Mouse (Mus musculus) heart, embryonic 12.5 days (tissue): Measurements from ENCODE around the gene Shb. TPM values are rescaled to one million over a fixed set of nuclear protein-coding genes. Genes with fewer than 3 reads are reported as not detected.

Source experiments
- ATAC-seq: fragments of 200-750 bp; cut with Nextera tagmentation; 2 replicates; pipeline ENCODE4 v1.8.0; 2017; ENCODE audit warnings: moderate TSS enrichment, moderate library complexity; ENCODE audit not compliant: insufficient number of reproducible peaks, low FRiP score
- H3K27ac ChIP-seq: fragments of 300-500 bp; sonication (generic); 2 replicates; pipeline ENCODE4 v1.5.1; 2016; ENCODE audit warnings: mild to moderate bottlenecking, moderate library complexity; ENCODE audit not compliant: poor library complexity, severe bottlenecking
- H3K27me3 ChIP-seq: fragments of 300-500 bp; sonication (generic); replicated peaks from 2 replicates; pipeline ENCODE4 v1.6.1; 2016; ENCODE audit warnings: mild to moderate bottlenecking, moderate library complexity
- H3K36me3 ChIP-seq: fragments of 300-500 bp; sonication (generic); 2 replicates; pipeline ENCODE4 v1.6.1; 2016; ENCODE audit warnings: mild to moderate bottlenecking, moderate library complexity
- H3K4me1 ChIP-seq: fragments of 300-500 bp; sonication (generic); replicated peaks from 2 replicates; pipeline ENCODE4 v1.6.1; 2016; ENCODE audit warnings: mild to moderate bottlenecking
- H3K4me2 ChIP-seq: fragments of 300-500 bp; sonication (generic); 2 replicates; pipeline ENCODE4 v1.6.1; 2016; ENCODE audit warnings: mild to moderate bottlenecking, moderate library complexity
- H3K4me3 ChIP-seq: fragments of 300-500 bp; sonication (generic); 2 replicates; pipeline ENCODE4 v1.5.1; 2016; ENCODE audit warnings: mild to moderate bottlenecking
- H3K9ac ChIP-seq: fragments of 300-500 bp; sonication (generic); 2 replicates; pipeline ENCODE4 v1.6.1; 2016; ENCODE audit warnings: mild to moderate bottlenecking, moderate library complexity
- H3K9me3 ChIP-seq: fragments of 300-500 bp; sonication (generic); replicated peaks from 2 replicates; pipeline ENCODE4 v1.6.1; 2016; ENCODE audit warnings: mild to moderate bottlenecking, moderate library complexity
- WGBS: fragments of 180-500 bp; shearing (Covaris S2); methylation state at CpG from one replicate; pipeline ENCODE4 v1.1.7; 2016; 5-methylcytosine and 5-hydroxymethylcytosine counted together
- polyA plus RNA-seq: library from polyadenylated mRNA; unstranded; fragments of >200 nt; fragmentation: Nextera tagmentation; extraction: Ambion mirVana; gene quantifications from 2 replicates; pipeline ENCODE4 v1.2.1, GENCODE M21; 2016

Shb gene
- polyA plus RNA-seq, 1 experiment from 2014 or later, result 15.3 TPM

DNA sequence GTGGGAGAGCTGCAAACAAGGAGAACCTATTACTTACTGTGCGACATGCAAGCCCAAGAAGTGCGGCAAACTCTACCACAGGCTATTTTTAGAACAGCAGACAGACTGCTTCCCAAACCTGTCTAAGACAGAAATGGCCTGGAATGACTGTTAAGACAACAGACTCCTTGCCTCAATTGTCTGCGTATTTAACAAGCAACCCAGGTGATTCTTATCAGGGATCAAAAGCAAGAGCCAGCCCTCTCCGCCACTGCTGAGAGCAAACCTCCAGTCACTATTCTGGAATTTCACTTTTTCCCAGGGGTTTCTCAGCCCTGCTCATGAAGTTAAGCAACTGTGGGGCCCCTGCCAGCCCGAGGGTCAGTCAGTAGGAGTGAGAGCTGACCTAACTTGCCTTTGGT lies 39.6 kb downstream of the Shb start:
- Histone ChIP-seq H3K27ac (peak overlapping the region; percentile 84), H3K4me1 (peaks cover 99% of the 10 kb centered on the region), H3K4me2 (peak overlapping the region; percentile 52), H3K4me3 (no peak overlapping the region), H3K9ac (peak overlapping the region; percentile 44; the same call in 1 of the 2 replicates), H3K9me3 (no peaks in the 10 kb centered on the region), H3K27me3 (no peaks in the 10 kb centered on the region), H3K36me3 (peaks cover 5% of the 10 kb centered on the region)
- ATAC-seq, result no peak
- whole genome bisulfite sequencing, result 11% methylated on average over 5 of the region's 5 CpGs

DNA sequence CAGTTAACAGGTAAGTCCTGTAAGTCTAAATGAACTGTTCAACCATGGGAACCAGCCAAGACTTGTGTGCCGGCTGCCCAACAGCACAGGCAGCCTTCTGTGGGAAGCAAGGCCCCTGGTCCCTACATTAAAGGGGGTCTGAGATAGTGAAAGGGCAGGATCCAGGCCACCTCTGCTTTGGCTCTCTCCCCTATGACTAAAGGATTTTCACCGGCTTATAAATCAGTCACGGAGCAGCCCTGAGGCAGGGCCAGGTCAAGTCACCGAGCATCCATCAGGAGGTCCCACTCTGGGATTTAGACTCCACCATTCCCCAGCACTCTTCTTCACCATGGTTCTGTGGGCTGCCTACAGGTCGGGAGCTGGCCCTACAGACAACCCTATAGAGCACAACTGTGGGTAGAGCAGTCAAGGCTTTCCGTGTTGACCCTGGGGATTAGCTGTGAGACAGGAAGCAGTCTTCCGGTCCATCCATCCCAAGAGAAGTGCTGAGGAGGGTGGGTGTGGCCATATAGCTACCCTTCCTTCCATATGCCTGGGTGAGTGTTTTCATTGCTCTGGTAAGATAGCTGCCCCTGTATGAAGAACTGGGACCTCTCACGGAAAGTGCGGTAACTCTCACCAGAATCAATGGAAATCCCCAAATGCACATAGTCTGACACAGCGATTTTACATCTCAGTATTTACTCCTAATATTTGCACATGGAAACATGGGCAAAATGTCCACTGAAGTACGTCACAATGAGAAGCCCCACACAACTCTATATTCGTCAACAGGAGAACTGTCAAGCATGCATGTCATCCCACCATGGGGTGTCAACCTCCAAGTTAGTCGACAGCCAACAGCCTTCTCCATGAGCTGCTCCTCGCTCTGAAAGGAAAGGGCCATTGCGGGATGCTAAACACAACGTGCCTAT lies 40.3 kb downstream of the Shb start:
- 43% methylated on average over 16 of the region's 16 CpGs for WGBS
- peak overlapping the region; percentile 84 for H3K27ac ChIP-seq
- no peaks in the 10 kb centered on the region for H3K9me3 ChIP-seq
- peak overlapping the region; percentile 52 for H3K4me2 ChIP-seq
- H3K4me1 ChIP-seq, result peaks cover 99% of the 10 kb centered on the region
- H3K36me3 ChIP-seq, result peaks cover 13% of the 10 kb centered on the region
- no peak for ATAC-seq
- no peak overlapping the region for H3K4me3 ChIP-seq
- H3K27me3 ChIP-seq, result no peaks in the 10 kb centered on the region
- peak overlapping the region; percentile 34; the same call in 1 of the 2 replicates for H3K9ac ChIP-seq

DNA sequence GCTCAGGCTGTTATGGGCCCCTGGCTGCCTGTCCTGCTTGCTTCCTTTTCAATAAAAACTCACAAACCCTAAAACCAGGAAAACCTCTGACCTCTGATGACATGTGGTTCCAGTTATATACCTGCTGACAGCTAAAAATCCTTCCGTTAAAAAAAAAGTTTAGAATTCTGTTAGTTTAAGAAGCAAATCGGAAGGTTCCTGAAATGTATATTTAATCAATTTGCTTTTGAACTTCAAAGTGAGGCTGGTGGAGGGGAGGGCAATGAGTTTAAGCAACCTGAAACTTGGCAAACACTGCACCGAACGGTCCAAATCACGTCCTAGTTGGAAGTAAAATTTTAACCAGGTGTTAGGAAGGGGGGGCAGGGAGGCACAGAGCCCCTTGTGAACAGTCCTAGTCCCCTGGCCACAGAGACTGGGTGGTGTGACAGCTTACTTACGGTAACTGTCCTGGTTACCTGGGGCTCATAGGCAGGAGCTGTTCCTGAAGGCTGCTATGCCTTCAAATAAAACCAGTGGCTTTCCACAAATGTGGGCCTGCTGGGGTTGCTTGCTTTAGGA lies 41.1 kb downstream of the Shb start:
- 54% methylated on average over 6 of the region's 6 CpGs for WGBS
- peaks cover 16% of the 10 kb centered on the region for H3K36me3 ChIP-seq
- H3K9me3 ChIP-seq, result no peaks in the 10 kb centered on the region
- no peak overlapping the region for H3K4me3 ChIP-seq
- ATAC-seq, result no peak
- H3K9ac ChIP-seq, result peak overlapping the region; percentile 43; the same call in 1 of the 2 replicates
- peaks cover 97% of the 10 kb centered on the region for H3K4me1 ChIP-seq
- peak overlapping the region; percentile 91 for H3K27ac ChIP-seq
- no peaks in the 10 kb centered on the region for H3K27me3 ChIP-seq
- H3K4me2 ChIP-seq, result no peak overlapping the region

DNA sequence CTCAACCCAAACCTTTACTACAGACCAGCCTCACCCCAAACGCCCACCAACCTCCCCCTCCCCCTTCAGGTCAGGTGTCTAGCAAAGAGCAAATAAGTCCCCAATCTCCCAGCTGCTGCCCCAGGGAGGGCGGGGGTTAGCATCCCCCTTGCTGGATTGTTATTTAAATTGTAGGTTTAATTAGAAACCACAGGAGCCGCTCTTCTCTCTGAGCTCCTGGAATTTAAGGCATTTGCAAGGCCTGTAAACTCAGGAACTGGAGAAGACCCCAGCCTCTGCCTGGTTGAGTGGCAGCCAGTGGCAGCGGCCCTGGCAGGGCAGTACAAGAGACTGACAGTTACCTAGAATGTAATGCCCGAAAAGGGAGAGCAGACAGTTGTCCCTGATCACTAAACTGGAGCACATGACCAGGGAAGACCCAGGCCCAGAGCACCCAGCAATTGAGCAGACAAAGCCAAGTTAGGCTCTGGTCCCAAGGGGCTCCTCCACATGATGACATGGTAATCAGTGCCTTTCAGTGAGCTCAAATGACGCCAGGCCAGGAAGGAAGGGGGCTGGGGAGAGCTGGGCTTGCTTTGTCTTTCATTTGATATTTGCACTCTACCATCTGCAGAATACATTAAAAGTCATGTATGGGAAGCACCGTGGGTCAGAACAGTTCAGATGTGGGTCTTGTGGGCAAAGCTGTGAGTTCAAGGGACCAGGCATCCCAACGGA lies 42.1 kb downstream of the Shb start:
- H3K36me3 ChIP-seq, result peaks cover 16% of the 10 kb centered on the region
- no peak for ATAC-seq
- peak overlapping the region; percentile 44 for H3K4me2 ChIP-seq
- no peaks in the 10 kb centered on the region for H3K9me3 ChIP-seq
- 13% methylated on average over 8 of the region's 8 CpGs for WGBS
- peaks cover 97% of the 10 kb centered on the region for H3K4me1 ChIP-seq
- peak overlapping the region; percentile 91 for H3K27ac ChIP-seq
- H3K27me3 ChIP-seq, result no peaks in the 10 kb centered on the region
- no peak overlapping the region for H3K4me3 ChIP-seq
- H3K9ac ChIP-seq, result peak overlapping the region; percentile 43; the same call in 1 of the 2 replicates

DNA sequence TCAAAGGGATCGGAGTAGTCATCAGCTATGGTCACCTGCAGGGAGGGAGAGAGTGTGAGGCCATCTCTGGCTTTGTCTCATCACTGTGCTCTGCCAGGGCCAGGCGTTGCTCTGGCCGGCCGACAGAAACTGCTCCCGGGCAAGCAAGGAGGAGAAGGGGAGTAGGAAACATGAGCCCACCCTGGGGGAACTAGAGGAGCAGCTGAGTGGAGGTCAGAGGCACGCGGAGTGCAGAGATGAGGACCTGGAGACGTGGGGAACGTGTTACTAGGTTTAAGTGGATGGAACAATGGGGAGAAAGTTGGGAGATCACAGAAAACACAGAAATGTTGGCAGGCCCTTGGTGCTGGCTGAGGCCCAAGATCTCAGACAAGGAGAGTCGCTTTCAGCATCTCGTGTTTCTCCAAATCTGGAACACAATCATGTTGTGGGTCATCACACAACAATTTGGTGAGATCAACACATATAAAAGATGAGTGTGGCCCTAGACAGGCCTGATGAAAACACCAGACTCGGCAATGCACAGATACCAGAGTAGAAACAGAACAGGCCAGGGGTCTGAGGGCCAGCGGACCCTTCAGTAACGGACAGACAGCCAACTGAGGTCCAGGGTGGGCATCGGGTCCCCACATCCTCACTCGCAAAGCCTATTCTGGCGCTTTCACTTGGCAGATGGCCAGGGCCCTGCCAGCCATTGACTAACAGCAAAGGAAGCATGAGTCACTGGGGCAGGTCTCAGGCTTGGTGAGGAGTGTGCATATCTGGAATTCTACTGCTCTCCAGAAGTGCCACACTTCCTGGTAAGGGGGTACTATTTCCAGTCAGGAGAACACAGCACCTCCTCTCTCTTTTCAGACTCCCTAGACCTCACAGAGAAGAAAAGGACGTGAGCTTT lies 42.9 kb downstream of the Shb start:
- Histone ChIP-seq H3K27me3 (no peaks in the 10 kb centered on the region), H3K36me3 (peaks cover 16% of the 10 kb centered on the region), H3K4me3 (no peak overlapping the region), H3K9me3 (no peaks in the 10 kb centered on the region), H3K9ac (peak overlapping the region; percentile 47), H3K27ac (peak overlapping the region; percentile 91), H3K4me1 (peaks cover 97% of the 10 kb centered on the region), H3K4me2 (peak overlapping the region; percentile 44)
- peak; percentile 64 for ATAC-seq
- 22% methylated on average over 18 of the region's 18 CpGs for WGBS

DNA sequence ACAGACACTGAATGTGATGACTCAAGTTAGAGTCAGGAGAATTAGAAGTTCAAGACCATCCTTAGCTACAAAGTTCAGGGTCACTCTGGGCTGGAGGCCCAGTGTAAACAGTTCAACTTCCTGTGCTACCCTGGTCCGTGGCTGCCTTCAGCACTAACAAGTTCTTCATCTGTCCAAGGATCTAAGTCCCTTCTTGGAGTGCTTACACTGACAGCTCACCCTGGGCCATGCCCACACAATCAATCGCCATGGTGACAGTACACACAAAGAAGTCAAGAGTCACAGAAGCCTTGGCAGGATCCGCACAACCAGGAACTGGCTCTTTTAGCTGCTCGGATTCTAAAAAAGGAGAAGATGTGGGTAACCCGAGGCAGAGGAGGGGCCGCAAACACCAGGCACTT lies 44.6 kb downstream of the Shb start:
- H3K27ac ChIP-seq, result peak overlapping the region; percentile 56; the same call in 1 of the 2 replicates
- no peaks in the 10 kb centered on the region for H3K27me3 ChIP-seq
- no peak overlapping the region for H3K9ac ChIP-seq
- no peaks in the 10 kb centered on the region for H3K9me3 ChIP-seq
- H3K4me2 ChIP-seq, result no peak overlapping the region
- H3K36me3 ChIP-seq, result peaks cover 16% of the 10 kb centered on the region
- H3K4me3 ChIP-seq, result no peak overlapping the region
- peaks cover 97% of the 10 kb centered on the region for H3K4me1 ChIP-seq
- 42% methylated on average over 6 of the region's 6 CpGs for WGBS
- no peak for ATAC-seq

DNA sequence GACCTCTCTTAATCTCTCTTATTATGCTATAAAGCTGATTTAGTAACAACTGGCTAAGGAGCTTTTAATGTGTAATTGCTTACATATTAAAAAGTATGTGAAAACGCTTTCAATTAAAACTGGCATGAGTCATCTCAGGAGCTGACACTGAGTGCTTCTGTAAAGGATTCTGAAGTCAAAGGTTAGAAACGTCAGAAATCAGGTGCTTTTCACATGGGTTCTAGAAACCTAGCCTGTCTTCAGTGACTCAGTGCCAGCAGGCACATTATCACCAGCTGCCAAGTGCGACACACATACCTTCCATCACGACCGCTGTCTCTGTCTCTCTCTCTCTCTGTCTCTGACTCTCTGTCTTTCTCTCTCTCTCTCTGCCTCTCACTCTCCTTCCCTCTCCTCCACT lies 47.2 kb downstream of the Shb start:
- peak overlapping the region; percentile 51; the same call in 1 of the 2 replicates for H3K9ac ChIP-seq
- H3K36me3 ChIP-seq, result peaks cover 16% of the 10 kb centered on the region
- H3K9me3 ChIP-seq, result no peaks in the 10 kb centered on the region
- H3K4me3 ChIP-seq, result no peak overlapping the region
- peaks cover 9% of the 10 kb centered on the region; the same call in 1 of the 2 replicates for H3K27me3 ChIP-seq
- no peak overlapping the region for H3K4me2 ChIP-seq
- WGBS, result 63% methylated on average over 5 of the region's 5 CpGs
- peaks cover 97% of the 10 kb centered on the region for H3K4me1 ChIP-seq
- H3K27ac ChIP-seq, result peak overlapping the region; percentile 93
- no peak for ATAC-seq

DNA sequence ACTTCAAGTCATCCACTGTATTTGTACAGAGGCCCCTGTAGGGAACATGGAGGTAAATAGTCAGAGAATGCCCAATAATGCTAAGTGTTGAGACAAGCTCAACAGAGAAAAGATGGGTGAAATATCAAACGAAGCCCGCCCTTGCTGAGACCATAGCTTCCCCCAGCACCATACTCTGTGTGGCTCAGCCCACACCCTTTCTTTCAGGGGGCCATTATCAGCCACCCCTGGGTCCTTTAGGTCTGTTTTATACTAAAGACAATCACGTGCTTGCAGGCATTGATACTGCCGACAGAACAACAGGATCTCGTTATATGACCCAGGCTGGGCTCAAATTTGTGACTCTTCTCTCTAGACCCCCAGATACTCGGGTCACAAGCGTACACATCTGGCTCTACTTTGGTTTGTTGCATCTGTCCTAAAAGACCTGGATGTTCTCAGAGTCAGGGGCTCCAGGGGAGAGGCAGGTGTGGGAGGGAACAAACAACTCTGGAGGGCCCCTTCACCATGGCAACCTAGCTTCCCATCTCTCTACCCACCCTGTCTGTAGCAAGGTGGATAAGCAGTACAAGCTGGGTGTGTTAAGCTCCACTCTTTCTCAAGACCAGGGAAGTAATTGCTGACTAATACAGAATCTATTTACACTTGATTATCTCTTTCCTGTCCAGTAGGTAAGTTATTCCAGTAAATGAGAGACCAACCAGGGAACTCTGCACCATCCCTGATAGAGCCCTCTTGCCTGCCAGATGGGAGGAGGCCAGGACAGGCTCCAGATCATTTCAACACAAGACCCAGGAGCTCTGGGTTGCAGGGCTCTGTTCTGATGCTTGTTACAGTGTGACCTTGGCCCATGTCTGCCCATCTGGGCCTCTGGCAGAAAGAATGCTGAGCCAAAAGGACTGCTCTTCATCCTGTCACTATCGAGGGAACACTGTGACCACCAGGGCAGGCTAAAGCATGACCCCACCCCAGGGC lies 48.7 kb downstream of the Shb start:
- peak; percentile 69 for ATAC-seq
- peak overlapping the region; percentile 51 for H3K9ac ChIP-seq
- peaks cover 97% of the 10 kb centered on the region for H3K4me1 ChIP-seq
- WGBS, result 58% methylated on average over 8 of the region's 8 CpGs
- H3K4me2 ChIP-seq, result peak overlapping the region; percentile 25
- no peaks in the 10 kb centered on the region for H3K9me3 ChIP-seq
- peaks cover 15% of the 10 kb centered on the region for H3K36me3 ChIP-seq
- peak overlapping the region; percentile 93 for H3K27ac ChIP-seq
- peaks cover 9% of the 10 kb centered on the region; the same call in 1 of the 2 replicates for H3K27me3 ChIP-seq
- H3K4me3 ChIP-seq, result no peak overlapping the region

DNA sequence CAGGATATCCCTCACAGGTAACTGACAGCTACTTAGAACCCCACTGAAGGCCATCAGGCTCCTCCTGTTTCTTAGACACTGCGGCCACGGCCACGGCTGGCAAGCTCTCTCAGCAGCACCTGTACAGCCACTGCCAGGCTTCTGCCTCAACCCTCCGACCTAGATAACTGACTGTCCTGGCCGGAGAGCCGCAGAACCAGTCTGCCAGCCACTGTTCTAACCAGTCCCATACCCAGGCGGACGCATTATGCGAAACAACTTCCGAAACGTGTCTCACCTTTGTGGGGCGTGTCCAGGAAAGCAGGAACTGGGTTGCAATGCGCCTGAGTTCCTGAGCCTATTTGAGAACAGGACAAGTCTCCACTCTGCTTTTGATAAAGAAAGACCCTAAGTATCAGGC lies 50.0 kb downstream of the Shb start:
- Histone ChIP-seq H3K9me3 (no peaks in the 10 kb centered on the region), H3K4me1 (peaks cover 97% of the 10 kb centered on the region), H3K36me3 (peaks cover 6% of the 10 kb centered on the region), H3K4me3 (no peak overlapping the region), H3K27ac (peak overlapping the region; percentile 31), H3K27me3 (peaks cover 9% of the 10 kb centered on the region; the same call in 1 of the 2 replicates), H3K4me2 (no peak overlapping the region), H3K9ac (0 out of 2 replicates have a peak overlapping the region, but pooled peaks have one; percentile 24)
- 81% methylated on average over 13 of the region's 13 CpGs for WGBS
- no peak for ATAC-seq
